Mouse (Mus musculus): ENCODE data around the gene Tmem255b. TPM values are rescaled to one million over a fixed set of nuclear protein-coding genes. Genes with fewer than 3 reads are reported as not detected.

Tmem255b gene
- polyA plus RNA-seq, 1 experiment from 2014 or later = 5.8 TPM

DNA sequence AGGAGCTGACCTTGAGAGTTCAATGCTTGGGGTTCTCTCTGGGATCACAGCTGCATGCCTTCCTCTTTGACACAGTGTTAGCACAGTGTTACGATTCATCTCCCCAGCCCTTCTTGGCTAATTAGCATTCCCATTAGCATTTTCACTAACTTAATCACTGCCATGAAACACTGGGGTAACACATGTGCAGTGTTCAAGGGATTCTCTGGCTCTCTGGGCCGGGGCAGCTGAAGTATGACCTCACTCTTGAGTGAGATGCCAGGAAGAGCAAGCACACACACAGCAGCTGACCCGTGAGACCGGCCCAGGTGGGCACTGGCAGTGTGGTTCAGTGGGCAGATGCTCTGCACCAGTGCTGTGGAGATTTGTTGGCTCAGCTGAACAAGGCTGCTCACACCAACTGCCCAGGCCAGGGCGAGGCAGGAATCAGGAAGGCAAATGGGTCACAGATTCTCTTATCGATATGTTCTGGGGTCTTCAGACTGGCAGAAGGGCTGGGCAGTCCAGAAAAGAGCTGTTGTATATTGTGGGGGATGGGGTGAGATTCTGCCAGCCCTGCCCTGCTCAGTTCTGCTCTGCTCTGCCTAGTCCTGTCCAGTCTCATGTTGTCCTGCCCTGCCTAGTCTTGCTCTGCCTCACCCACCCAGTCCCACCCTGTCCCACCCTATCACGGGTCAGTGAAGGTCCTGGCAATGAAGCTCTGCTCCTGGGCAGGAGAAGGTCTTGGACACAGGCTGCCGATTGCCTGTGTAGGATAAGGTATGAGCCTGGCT is 19.5 kb downstream of the Tmem255b start:
- no peak overlapping the region for H3K9ac ChIP-seq (ENCODE audit: low read depth, low read length)
- no peaks in the 10 kb centered on the region for H3K9me3 ChIP-seq (ENCODE audit: control insufficient read depth)
- H3K27ac ChIP-seq (ENCODE audit: low read depth, low read length) = no peak overlapping the region
- H3K36me3 ChIP-seq (ENCODE audit: control insufficient read depth, insufficient read depth) = no peaks in the 10 kb centered on the region
- 67% methylated on average over 8 of the region's 8 CpGs for WGBS
- no peak for ATAC-seq
- H3K4me1 ChIP-seq (replicated peaks; ENCODE audit: control insufficient read depth, insufficient read depth, low read length) = no peaks in the 10 kb centered on the region
- no peak overlapping the region for H3K4me2 ChIP-seq (replicated peaks; ENCODE audit: low read depth)
- H3K27me3 ChIP-seq (replicated peaks; ENCODE audit: control insufficient read depth, insufficient read depth, low read length) = no peaks in the 10 kb centered on the region
- no peak for TF ChIP-seq CTCF (IDR thresholded peaks at IDR 0.05; ENCODE audit: low read depth)
- H3K4me3 ChIP-seq (ENCODE audit: low read depth, low read length) = no peak overlapping the region

DNA sequence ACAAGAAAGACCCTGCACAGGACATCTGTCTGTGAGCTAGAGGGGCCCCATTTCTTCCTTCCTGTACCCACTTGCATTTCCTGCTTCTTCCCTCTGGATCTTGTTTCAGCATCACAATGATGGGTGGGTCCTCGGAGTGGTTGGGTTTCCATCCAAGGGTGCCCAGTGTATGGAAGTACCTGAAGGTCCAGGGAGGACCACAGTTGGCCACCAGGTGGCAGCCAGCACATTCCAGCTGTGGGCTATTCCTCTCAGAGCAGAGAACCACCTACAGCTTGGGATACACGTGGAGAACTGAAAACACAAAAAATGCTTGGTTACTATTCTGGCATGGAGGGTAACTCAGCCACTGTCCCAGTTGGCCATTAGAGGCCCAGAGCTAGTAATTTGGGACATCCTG is 20.3 kb downstream of the Tmem255b start:
- no peak for ATAC-seq

DNA sequence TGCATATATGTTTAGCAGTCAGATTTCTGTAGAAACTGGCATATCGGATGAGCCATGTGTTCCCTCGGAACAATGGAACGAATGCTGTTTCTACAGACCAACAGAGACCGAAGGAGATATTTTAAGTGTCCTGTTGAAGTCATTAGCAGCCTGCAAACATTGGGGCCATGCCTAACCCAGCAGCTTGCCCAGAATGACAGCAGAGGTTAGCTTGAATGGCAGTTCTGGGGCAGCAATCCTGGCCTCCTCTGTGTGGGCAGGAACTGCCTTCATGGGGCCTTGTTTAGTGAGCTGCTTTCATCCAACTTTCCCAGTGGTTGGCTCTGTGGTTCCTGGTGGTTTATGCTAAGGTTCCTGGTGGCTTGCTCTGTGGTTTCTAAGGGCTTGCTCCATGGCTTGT is 24.4 kb downstream of the Tmem255b start:
- H3K27me3 ChIP-seq (replicated peaks; ENCODE audit: control insufficient read depth, insufficient read depth, low read length) = no peaks in the 10 kb centered on the region
- no peaks in the 10 kb centered on the region for H3K4me1 ChIP-seq (replicated peaks; ENCODE audit: control insufficient read depth, insufficient read depth, low read length)
- no peaks in the 10 kb centered on the region; the same call in 1 of the 2 replicates for H3K36me3 ChIP-seq (ENCODE audit: control insufficient read depth, insufficient read depth)
- ATAC-seq = no peak
- H3K4me3 ChIP-seq (ENCODE audit: low read depth, low read length) = no peak overlapping the region
- no peak for TF ChIP-seq CTCF (IDR thresholded peaks at IDR 0.05; ENCODE audit: low read depth)
- whole genome bisulfite sequencing = 93% methylated on average over 4 of the region's 4 CpGs
- no peak overlapping the region for H3K9ac ChIP-seq (ENCODE audit: low read depth, low read length)
- no peak overlapping the region for H3K27ac ChIP-seq (ENCODE audit: low read depth, low read length)
- H3K4me2 ChIP-seq (replicated peaks; ENCODE audit: low read depth) = no peak overlapping the region
- no peaks in the 10 kb centered on the region for H3K9me3 ChIP-seq (ENCODE audit: control insufficient read depth)

More for the DNA sequence above, 20.3 kb downstream of the Tmem255b start:
- H3K4me2 ChIP-seq (replicated peaks; ENCODE audit: low read depth) = no peak overlapping the region
- H3K9me3 ChIP-seq (ENCODE audit: control insufficient read depth) = no peaks in the 10 kb centered on the region
- WGBS = 24% methylated on average over 2 of the region's 2 CpGs
- no peaks in the 10 kb centered on the region for H3K4me1 ChIP-seq (replicated peaks; ENCODE audit: control insufficient read depth, insufficient read depth, low read length)
- H3K4me3 ChIP-seq (ENCODE audit: low read depth, low read length) = no peak overlapping the region
- peak; percentile 91 for TF ChIP-seq CTCF (IDR thresholded peaks at IDR 0.05; ENCODE audit: low read depth)
- H3K36me3 ChIP-seq (ENCODE audit: control insufficient read depth, insufficient read depth) = no peaks in the 10 kb centered on the region
- H3K9ac ChIP-seq (ENCODE audit: low read depth, low read length) = no peak overlapping the region
- no peaks in the 10 kb centered on the region for H3K27me3 ChIP-seq (replicated peaks; ENCODE audit: control insufficient read depth, insufficient read depth, low read length)
- no peak overlapping the region for H3K27ac ChIP-seq (ENCODE audit: low read depth, low read length)

DNA sequence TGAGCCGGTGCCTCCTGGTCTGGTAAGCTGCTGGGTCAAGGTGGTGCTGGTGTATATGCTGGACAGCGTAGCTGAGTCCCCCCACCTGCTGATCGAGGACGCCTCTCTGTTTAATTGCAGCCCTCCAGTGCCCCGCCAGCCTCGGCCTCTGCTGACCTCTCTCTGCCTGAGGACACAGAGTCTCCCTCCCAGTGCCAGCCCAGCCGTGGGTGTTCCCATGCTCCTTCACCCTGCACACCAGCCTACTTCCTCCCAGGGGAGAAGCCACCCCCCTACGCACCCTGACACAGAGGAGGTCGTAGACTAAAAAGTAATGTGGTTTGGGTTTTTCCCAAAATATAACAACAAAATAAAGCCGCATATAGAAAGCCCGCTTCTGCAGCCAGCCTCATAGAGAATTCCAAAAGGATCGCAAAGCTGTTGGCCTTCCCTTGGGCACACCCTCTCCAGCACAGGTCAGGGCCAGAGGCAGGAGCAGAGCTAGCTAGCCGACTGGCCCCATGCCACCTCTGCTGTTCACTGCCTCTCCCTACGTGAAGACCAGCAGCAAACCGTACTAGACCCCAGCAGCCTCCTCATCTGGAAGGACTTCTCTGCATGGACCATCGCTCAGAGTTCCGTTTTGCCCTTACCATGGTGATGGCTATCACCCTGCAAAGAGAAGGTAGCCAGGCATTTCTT is 26.2 kb downstream of the Tmem255b start:
- no peak for TF ChIP-seq CTCF (IDR thresholded peaks at IDR 0.05; ENCODE audit: low read depth)
- no peaks in the 10 kb centered on the region for H3K27me3 ChIP-seq (replicated peaks; ENCODE audit: control insufficient read depth, insufficient read depth, low read length)
- no peak for ATAC-seq
- H3K4me3 ChIP-seq (ENCODE audit: low read depth, low read length) = no peak overlapping the region
- H3K27ac ChIP-seq (ENCODE audit: low read depth, low read length) = no peak overlapping the region
- 77% methylated on average over 17 of the region's 17 CpGs for WGBS
- H3K9me3 ChIP-seq (ENCODE audit: control insufficient read depth) = no peaks in the 10 kb centered on the region
- H3K4me1 ChIP-seq (replicated peaks; ENCODE audit: control insufficient read depth, insufficient read depth, low read length) = no peaks in the 10 kb centered on the region
- no peak overlapping the region for H3K4me2 ChIP-seq (replicated peaks; ENCODE audit: low read depth)
- peaks cover 5% of the 10 kb centered on the region; the same call in 1 of the 2 replicates for H3K36me3 ChIP-seq (ENCODE audit: control insufficient read depth, insufficient read depth)
- H3K9ac ChIP-seq (ENCODE audit: low read depth, low read length) = no peak overlapping the region

DNA sequence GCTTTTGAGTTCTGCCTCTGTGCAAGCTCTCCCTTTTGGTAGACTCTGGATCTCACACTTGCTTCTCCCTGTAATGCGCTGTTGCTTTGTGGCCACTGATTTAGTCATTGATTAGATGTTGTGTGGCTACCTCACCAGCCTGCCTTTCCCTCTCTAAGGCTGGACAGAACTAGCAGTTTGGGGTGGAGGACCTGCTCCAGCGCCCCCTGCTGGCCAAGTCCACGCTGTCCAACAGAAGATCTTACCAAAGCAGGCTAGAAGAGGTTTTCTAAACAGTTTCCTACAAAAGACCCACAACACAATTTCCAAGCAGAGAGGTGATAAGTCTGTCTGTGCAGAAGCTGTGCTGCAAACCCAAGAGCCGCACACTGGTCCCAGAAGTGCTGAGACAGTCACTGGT is 26.9 kb downstream of the Tmem255b start:
- peak; percentile 90 for TF ChIP-seq CTCF (IDR thresholded peaks at IDR 0.05; ENCODE audit: low read depth)
- 39% methylated on average over 4 of the region's 4 CpGs for WGBS
- H3K4me1 ChIP-seq (replicated peaks; ENCODE audit: control insufficient read depth, insufficient read depth, low read length) = no peaks in the 10 kb centered on the region
- no peak overlapping the region for H3K4me2 ChIP-seq (replicated peaks; ENCODE audit: low read depth)
- no peak overlapping the region for H3K27ac ChIP-seq (ENCODE audit: low read depth, low read length)
- H3K9ac ChIP-seq (ENCODE audit: low read depth, low read length) = no peak overlapping the region
- H3K27me3 ChIP-seq (replicated peaks; ENCODE audit: control insufficient read depth, insufficient read depth, low read length) = no peaks in the 10 kb centered on the region
- ATAC-seq = no peak
- no peak overlapping the region for H3K4me3 ChIP-seq (ENCODE audit: low read depth, low read length)
- no peaks in the 10 kb centered on the region for H3K9me3 ChIP-seq (ENCODE audit: control insufficient read depth)
- H3K36me3 ChIP-seq (ENCODE audit: control insufficient read depth, insufficient read depth) = peaks cover 12% of the 10 kb centered on the region; the same call in 1 of the 2 replicates

DNA sequence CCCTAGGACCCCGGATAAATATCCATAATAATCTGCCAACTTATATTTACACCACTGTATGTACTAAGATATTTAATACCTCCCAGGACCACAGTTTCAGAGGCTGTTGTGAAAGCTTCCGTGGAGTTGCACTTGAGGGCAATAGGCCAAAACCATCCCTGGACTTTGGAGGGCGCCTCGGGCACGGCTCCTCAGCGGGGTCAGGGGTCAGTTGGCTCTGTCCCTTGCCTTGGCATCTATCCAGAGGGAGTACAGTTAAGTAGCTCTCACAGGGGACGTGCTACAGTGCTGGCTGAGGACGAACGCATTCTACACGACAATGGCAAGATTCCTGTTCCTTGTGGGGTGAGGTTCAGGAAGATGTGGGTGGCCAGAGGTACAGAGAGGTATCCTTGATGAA is 27.4 kb downstream of the Tmem255b start:
- no peaks in the 10 kb centered on the region for H3K9me3 ChIP-seq (ENCODE audit: control insufficient read depth)
- H3K27me3 ChIP-seq (replicated peaks; ENCODE audit: control insufficient read depth, insufficient read depth, low read length) = no peaks in the 10 kb centered on the region
- 43% methylated on average over 10 of the region's 10 CpGs for WGBS
- no peak overlapping the region for H3K4me3 ChIP-seq (ENCODE audit: low read depth, low read length)
- H3K27ac ChIP-seq (ENCODE audit: low read depth, low read length) = no peak overlapping the region
- TF ChIP-seq CTCF (IDR thresholded peaks at IDR 0.05; ENCODE audit: low read depth) = no peak
- no peaks in the 10 kb centered on the region for H3K4me1 ChIP-seq (replicated peaks; ENCODE audit: control insufficient read depth, insufficient read depth, low read length)
- peaks cover 17% of the 10 kb centered on the region for H3K36me3 ChIP-seq (ENCODE audit: control insufficient read depth, insufficient read depth)
- ATAC-seq = no peak; the same call in 1 of the 2 replicates
- H3K9ac ChIP-seq (ENCODE audit: low read depth, low read length) = no peak overlapping the region
- no peak overlapping the region for H3K4me2 ChIP-seq (replicated peaks; ENCODE audit: low read depth)

Measured in intestine, postnatal 0 days (tissue).